Mouse (Mus musculus): Measurements from ENCODE around the gene Stap2. TPM values are rescaled to one million over a fixed set of nuclear protein-coding genes. Genes with fewer than 3 reads are reported as not detected.

Stap2 gene
- polyA plus RNA-seq (2014; fragmentation: Nextera tagmentation; extraction: Ambion mirVana) = 4.7 and 5.0 TPM in 2 replicates

DNA sequence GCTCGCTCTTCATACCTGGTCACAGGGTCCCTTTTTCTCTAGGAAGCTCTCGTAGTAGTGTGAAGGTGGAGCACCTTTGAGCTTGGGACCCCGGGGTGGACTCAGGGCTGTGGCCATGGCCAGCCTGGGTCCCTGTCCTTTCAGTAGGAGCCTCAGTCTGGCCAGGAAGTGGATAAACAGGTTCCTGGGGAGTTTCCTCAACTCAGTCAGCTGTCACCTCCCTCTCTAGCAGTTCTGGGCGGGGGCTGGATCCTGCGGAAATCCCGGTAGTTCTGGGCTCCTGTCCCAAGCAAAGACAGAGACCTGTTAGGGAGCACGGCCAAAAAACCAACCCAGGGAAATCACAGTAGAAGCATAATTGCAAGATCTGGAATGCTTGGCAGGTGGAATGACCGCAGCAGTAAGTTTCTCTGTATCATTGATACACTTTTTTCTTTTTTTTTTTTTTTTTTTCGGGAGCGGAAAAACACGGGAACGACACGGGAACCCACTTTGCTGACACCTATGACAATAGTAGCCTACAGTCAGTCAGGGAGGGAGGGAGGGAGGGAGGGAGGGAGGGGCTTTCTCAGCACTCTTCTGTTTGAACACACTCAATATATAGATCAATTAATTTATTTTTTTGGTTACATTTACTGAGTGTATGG, at the start of gene Stap2, which contains the start of gene Mpnd:
Gene Stap2 (minus strand): TSS at position 170 of the 647 bp plus-strand sequence.
Gene Mpnd (plus strand): TSS at position 297 of the 647 bp plus-strand sequence.
- H3K27me3 ChIP-seq (replicated peaks; ENCODE audit: control insufficient read depth, insufficient read depth, low read length) = peaks cover 7% of the 10 kb centered on the region; the same call in 1 of the 2 replicates
- H3K27ac ChIP-seq (ENCODE audit: low read depth, low read length) = no peak within 1 kb of the TSS
- no peak within 1 kb of the TSS for H3K9ac ChIP-seq (ENCODE audit: low read length)
- H3K4me2 ChIP-seq (ENCODE audit: low read length) = no peak within 1 kb of the TSS
- DNase-seq (ENCODE audit: low spot score) (peak; percentile 58), ATAC-seq (no peak)
- H3K4me3 ChIP-seq (ENCODE audit: low read depth, low read length) = no peak within 1 kb of the TSS
- H3K36me3 ChIP-seq (ENCODE audit: control insufficient read depth, insufficient read depth, low read length) = no peaks in the 10 kb centered on the region
- 57% methylated on average over 13 of the region's 13 CpGs for WGBS
- H3K4me1 ChIP-seq (ENCODE audit: control insufficient read depth, insufficient read depth, low read length) = peaks cover 12% of the 10 kb centered on the region
- no peaks in the 10 kb centered on the region for H3K9me3 ChIP-seq (replicated peaks; ENCODE audit: control insufficient read depth, low read length)

DNA sequence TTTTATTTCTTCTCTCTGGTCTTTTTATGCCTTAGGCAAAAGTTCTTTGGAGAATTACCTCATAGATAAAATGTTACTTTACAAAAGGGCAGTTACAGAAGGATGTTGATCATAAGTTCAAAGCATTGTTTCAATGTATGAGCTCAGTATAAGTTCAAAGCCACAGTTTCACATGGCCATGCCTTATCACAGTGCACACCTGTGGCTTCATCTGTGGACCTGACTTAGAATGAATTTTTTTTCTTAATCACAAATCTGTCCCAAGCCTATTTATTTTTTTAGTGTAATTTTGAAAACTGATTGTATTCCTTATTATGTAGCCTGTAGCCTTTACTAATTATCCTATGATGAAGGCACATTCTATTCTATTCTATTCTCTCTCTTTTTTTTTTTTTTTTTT, 49.6 kb upstream of the Stap2 start:
- H3K36me3 ChIP-seq (ENCODE audit: control insufficient read depth, insufficient read depth, low read length) = peaks cover 52% of the 10 kb centered on the region
- no peaks in the 10 kb centered on the region for H3K9me3 ChIP-seq (replicated peaks; ENCODE audit: control insufficient read depth, low read length)
- no peak overlapping the region for H3K4me2 ChIP-seq (ENCODE audit: low read length)
- no peaks in the 10 kb centered on the region for H3K4me1 ChIP-seq (ENCODE audit: control insufficient read depth, insufficient read depth, low read length)
- no peak overlapping the region for H3K27ac ChIP-seq (ENCODE audit: low read depth, low read length)
- H3K27me3 ChIP-seq (replicated peaks; ENCODE audit: control insufficient read depth, insufficient read depth, low read length) = no peaks in the 10 kb centered on the region
- no peak for DNase-seq (ENCODE audit: low spot score)
- H3K9ac ChIP-seq (ENCODE audit: low read length) = no peak overlapping the region
- ATAC-seq = no peak
- H3K4me3 ChIP-seq (ENCODE audit: low read depth, low read length) = no peak overlapping the region

DNA sequence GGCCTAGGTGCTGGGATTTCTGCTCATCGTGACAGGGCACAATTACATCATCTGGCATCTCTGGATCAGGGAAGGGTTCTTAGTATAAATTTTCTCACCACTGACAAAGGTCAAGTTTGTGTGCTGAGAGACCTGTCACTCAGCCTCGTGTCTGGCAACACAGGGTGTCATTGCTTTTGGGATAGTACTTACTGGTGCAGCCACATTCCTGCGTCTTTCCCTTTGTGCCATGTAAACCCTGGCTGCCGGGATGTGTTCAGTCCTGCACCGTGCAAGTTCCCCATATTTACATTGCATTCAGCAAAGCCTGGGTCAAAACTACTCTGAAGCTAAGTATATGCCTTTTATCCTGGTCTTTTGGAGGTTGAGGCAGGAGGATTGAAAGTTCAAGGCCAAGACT, 46.0 kb upstream of the Stap2 start:
- ATAC-seq (no peak), DNase-seq (ENCODE audit: low spot score) (no peak)
- H3K27me3 ChIP-seq (replicated peaks; ENCODE audit: control insufficient read depth, insufficient read depth, low read length) = no peaks in the 10 kb centered on the region
- 91% methylated on average over 5 of the region's 5 CpGs for WGBS
- no peak overlapping the region for H3K4me2 ChIP-seq (ENCODE audit: low read length)
- no peak overlapping the region for H3K9ac ChIP-seq (ENCODE audit: low read length)
- peaks cover 52% of the 10 kb centered on the region for H3K36me3 ChIP-seq (ENCODE audit: control insufficient read depth, insufficient read depth, low read length)
- no peaks in the 10 kb centered on the region for H3K9me3 ChIP-seq (replicated peaks; ENCODE audit: control insufficient read depth, low read length)
- H3K4me1 ChIP-seq (ENCODE audit: control insufficient read depth, insufficient read depth, low read length) = no peaks in the 10 kb centered on the region
- no peak overlapping the region for H3K4me3 ChIP-seq (ENCODE audit: low read depth, low read length)
- H3K27ac ChIP-seq (ENCODE audit: low read depth, low read length) = no peak overlapping the region

DNA sequence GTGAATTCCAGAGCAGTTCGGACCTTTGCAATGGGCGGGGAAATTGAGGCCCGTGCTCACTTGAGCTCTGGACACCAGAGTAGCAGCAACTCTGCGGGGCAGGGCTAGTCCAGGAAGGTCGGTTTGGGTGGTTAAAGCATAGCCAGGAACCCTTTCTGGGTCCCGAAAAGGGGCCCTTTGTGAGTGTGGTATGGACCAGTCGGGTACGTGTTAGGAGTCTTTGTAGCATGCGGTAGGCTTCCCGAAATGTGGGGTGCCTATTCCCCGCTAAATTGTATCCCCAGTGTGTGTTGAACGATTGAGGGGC, 35.4 kb upstream of the Stap2 start:
- Histone ChIP-seq H3K9ac (ENCODE audit: low read length) (peak overlapping the region; percentile 72), H3K27ac (ENCODE audit: low read depth, low read length) (0 out of 2 replicates have a peak overlapping the region, but pooled peaks have one; percentile 54), H3K27me3 (replicated peaks; ENCODE audit: control insufficient read depth, insufficient read depth, low read length) (no peaks in the 10 kb centered on the region), H3K4me3 (ENCODE audit: low read depth, low read length) (peak overlapping the region; percentile 75), H3K9me3 (replicated peaks; ENCODE audit: control insufficient read depth, low read length) (no peaks in the 10 kb centered on the region), H3K4me2 (ENCODE audit: low read length) (peak overlapping the region; percentile 88), H3K4me1 (ENCODE audit: control insufficient read depth, insufficient read depth, low read length) (peaks cover 5% of the 10 kb centered on the region), H3K36me3 (ENCODE audit: control insufficient read depth, insufficient read depth, low read length) (peaks cover 18% of the 10 kb centered on the region)
- WGBS = under 1% methylated on average over 12 of the region's 12 CpGs
- no peak for ATAC-seq
- DNase-seq (ENCODE audit: low spot score) = no peak

DNA sequence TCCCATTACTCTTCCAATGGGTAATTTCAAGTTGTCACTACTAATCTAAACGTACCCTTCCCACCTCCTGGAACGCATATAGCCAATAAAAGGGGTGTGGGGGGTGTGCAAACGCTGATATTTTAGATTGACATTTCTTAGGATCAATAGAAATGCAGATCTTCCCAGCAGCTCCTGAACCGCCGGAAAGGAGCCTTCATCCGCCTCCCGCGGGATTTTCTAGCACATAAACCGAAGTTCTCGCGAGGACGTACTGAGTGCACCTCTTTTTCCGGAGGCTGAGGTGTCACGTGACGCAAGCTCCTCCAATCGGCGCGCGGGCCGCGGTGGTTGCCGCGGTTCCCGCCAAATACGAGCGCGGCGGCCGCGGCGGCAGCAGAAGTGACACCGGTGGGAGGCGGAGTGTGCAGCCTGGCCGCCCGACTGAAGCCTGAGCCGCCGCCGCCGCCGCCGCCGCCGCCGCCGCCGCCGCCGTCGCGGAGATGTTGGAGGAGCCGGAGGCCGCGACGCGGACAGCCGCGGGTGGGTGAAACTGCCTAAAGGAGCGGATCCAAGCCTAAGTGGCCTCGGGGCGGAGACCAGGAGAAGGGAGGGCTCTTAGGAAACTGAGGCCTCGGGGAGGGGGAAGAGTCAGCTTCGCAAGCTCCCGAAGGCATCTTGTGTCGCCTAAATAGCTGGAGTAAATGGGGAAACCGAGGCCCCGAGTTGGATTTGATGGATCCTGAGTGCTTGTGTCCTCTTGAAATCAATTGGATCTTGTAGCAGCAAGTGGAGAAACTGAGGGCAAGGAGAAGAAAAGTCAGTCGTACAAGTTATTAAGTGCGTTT, 34.9 kb upstream of the Stap2 start, which contains the start of gene Chaf1a:
Gene Chaf1a (plus strand): TSS at position 410 of the 827 bp plus-strand sequence.
- H3K4me3 ChIP-seq (ENCODE audit: low read depth, low read length) = peak within 1 kb of the TSS; percentile 75
- DNase-seq (ENCODE audit: low spot score) (peak; percentile 100), ATAC-seq (peak; percentile 87)
- no peaks in the 10 kb centered on the region for H3K27me3 ChIP-seq (replicated peaks; ENCODE audit: control insufficient read depth, insufficient read depth, low read length)
- peaks cover 13% of the 10 kb centered on the region for H3K36me3 ChIP-seq (ENCODE audit: control insufficient read depth, insufficient read depth, low read length)
- under 1% methylated on average over 66 of the region's 68 CpGs for WGBS
- no peaks in the 10 kb centered on the region for H3K9me3 ChIP-seq (replicated peaks; ENCODE audit: control insufficient read depth, low read length)
- peak within 1 kb of the TSS; percentile 54 for H3K27ac ChIP-seq (ENCODE audit: low read depth, low read length)
- peaks cover 10% of the 10 kb centered on the region for H3K4me1 ChIP-seq (ENCODE audit: control insufficient read depth, insufficient read depth, low read length)
- H3K9ac ChIP-seq (ENCODE audit: low read length) = peak within 1 kb of the TSS; percentile 72
- peak within 1 kb of the TSS; percentile 88 for H3K4me2 ChIP-seq (ENCODE audit: low read length)

DNA sequence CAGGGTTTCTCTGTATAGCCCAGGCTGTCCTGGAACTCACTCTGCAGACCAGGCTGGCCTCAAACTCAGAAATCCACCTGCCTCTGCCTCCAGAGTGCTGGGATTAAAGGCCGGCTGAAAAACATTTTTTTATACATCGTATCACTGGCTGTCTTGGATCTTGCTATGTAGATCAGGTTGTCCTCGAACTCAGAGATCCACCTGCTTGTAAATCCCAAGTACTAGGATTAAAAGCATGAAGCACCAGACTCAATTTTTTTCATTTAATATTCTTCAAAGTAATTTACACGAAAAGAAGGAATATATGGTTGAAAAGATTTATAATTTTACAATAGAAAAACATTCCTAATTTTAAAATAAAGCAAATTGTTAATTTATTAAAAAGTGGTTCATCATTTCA, 34.0 kb upstream of the Stap2 start:
- Histone ChIP-seq H3K36me3 (ENCODE audit: control insufficient read depth, insufficient read depth, low read length) (peaks cover 11% of the 10 kb centered on the region), H3K4me1 (ENCODE audit: control insufficient read depth, insufficient read depth, low read length) (peaks cover 13% of the 10 kb centered on the region), H3K27me3 (replicated peaks; ENCODE audit: control insufficient read depth, insufficient read depth, low read length) (no peaks in the 10 kb centered on the region), H3K4me2 (ENCODE audit: low read length) (peak overlapping the region; percentile 54; the same call in 1 of the 2 replicates), H3K9me3 (replicated peaks; ENCODE audit: control insufficient read depth, low read length) (no peaks in the 10 kb centered on the region), H3K9ac (ENCODE audit: low read length) (no peak overlapping the region), H3K27ac (ENCODE audit: low read depth, low read length) (no peak overlapping the region), H3K4me3 (ENCODE audit: low read depth, low read length) (peak overlapping the region; percentile 75; the same call in 1 of the 2 replicates)
- DNase-seq (ENCODE audit: low spot score) (no peak), ATAC-seq (no peak)
- WGBS = 79% methylated on average over 4 of the region's 4 CpGs

DNA sequence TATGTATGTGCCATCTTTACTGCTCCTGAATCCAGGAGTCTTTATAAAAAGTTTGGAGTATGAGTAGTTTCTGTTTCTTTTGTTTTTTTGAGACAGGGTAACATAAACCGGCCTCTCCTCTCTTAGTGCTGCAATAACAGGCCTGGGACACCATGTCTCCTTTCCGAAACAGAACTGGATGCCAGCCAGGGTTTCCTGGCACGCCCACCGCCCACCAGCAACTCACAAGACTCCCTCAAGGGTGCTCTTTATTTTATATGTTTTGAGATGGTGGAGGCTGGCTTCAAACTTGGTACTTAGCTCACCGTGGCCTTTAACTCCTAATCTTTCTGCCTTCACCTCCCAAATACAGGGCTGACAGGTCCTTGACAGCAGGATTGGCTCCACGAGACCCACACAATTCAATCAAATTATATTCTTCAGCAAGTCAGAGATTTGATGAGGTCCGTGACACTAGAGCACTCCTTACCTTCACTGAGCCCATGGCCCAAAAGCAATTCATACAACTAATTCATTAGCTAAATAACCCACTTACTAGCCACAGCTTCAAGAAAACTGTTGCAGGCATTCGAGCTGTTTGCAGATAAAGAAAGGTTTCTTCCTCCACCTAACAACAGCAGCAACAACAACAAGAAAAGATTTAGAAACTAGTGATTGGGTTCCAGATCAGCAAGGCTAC, 33.3 kb upstream of the Stap2 start:
- no peaks in the 10 kb centered on the region for H3K9me3 ChIP-seq (replicated peaks; ENCODE audit: control insufficient read depth, low read length)
- no peak overlapping the region for H3K9ac ChIP-seq (ENCODE audit: low read length)
- 83% methylated on average over 8 of the region's 8 CpGs for WGBS
- DNase-seq (ENCODE audit: low spot score) (no peak), ATAC-seq (no peak)
- H3K4me2 ChIP-seq (ENCODE audit: low read length) = no peak overlapping the region
- H3K27ac ChIP-seq (ENCODE audit: low read depth, low read length) = no peak overlapping the region
- peaks cover 13% of the 10 kb centered on the region for H3K4me1 ChIP-seq (ENCODE audit: control insufficient read depth, insufficient read depth, low read length)
- H3K4me3 ChIP-seq (ENCODE audit: low read depth, low read length) = no peak overlapping the region
- H3K36me3 ChIP-seq (ENCODE audit: control insufficient read depth, insufficient read depth, low read length) = peaks cover 12% of the 10 kb centered on the region
- H3K27me3 ChIP-seq (replicated peaks; ENCODE audit: control insufficient read depth, insufficient read depth, low read length) = no peaks in the 10 kb centered on the region

DNA sequence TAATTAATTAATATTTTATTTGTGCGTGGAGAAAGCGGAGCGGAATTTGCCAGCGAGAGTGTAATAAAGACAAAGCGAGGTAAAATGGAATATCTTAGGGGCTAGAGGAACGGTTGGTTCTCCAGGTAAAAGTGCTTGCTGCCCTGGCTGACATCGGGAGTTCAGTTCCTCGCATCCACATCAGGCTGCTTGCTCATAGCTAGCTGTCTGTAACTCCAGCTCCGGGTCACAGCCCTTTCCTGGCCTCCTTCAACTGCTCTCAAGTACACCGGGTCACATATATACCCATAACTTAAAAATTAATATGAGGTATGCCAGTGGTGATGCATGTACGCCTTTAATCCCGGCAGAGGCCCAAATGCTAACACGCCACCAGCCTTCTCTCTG, 31.5 kb upstream of the Stap2 start:
- Histone ChIP-seq H3K27me3 (replicated peaks; ENCODE audit: control insufficient read depth, insufficient read depth, low read length) (no peaks in the 10 kb centered on the region), H3K9ac (ENCODE audit: low read length) (peak overlapping the region; percentile 35; the same call in 1 of the 2 replicates), H3K9me3 (replicated peaks; ENCODE audit: control insufficient read depth, low read length) (no peaks in the 10 kb centered on the region), H3K4me2 (ENCODE audit: low read length) (peak overlapping the region; percentile 30), H3K4me1 (ENCODE audit: control insufficient read depth, insufficient read depth, low read length) (peaks cover 13% of the 10 kb centered on the region), H3K36me3 (ENCODE audit: control insufficient read depth, insufficient read depth, low read length) (peaks cover 20% of the 10 kb centered on the region), H3K27ac (ENCODE audit: low read depth, low read length) (no peak overlapping the region), H3K4me3 (ENCODE audit: low read depth, low read length) (peak overlapping the region; percentile 89)
- peak; percentile 11 for ATAC-seq
- no peak for DNase-seq (ENCODE audit: low spot score)
- WGBS = 38% methylated on average over 13 of the region's 13 CpGs

Measured in forebrain, embryonic 14.5 days (tissue).